Mouse (Mus musculus): ENCODE data around the gene Tkt. TPM values are rescaled to one million over a fixed set of nuclear protein-coding genes. Genes with fewer than 3 reads are reported as not detected.
"Not testable (repeated sequence)": the region's sequence is repeated elsewhere in the genome, so short reads cannot be mapped to it uniquely, and the experiment has no call there.

Tkt gene
- polyA plus RNA-seq, 1 experiment from 2014 or later, result 94.0 TPM

- Histone ChIP-seq H3K27me3 (ENCODE audit: control insufficient read depth, insufficient read depth, low read length) (no peaks in the 10 kb centered on the region), H3K4me2 (replicated peaks; ENCODE audit: low read depth, low read length) (no peak overlapping the region), H3K9me3 (ENCODE audit: control insufficient read depth, low read length) (no peaks in the 10 kb centered on the region), H3K4me3 (ENCODE audit: low read length) (no peak overlapping the region), H3K27ac (ENCODE audit: low read depth, low read length) (no peak overlapping the region), H3K9ac (ENCODE audit: low read depth, low read length) (no peak overlapping the region), H3K4me1 (ENCODE audit: control insufficient read depth, insufficient read depth, low read length) (no peaks in the 10 kb centered on the region), H3K36me3 (ENCODE audit: control insufficient read depth, insufficient read depth, low read length) (peaks cover 33% of the 10 kb centered on the region)
- 95% methylated on average over 12 of the region's 12 CpGs for WGBS
- no peak for ATAC-seq (ENCODE audit: low FRiP score, low TSS enrichment)
Measured at GRCm38 (mm10) chr14:30529454-30529853, 18.7 kb upstream of the Tkt start.

- no peak overlapping the region for H3K4me2 ChIP-seq (replicated peaks; ENCODE audit: low read depth, low read length)
- WGBS, result 57% methylated on average over 8 of the region's 8 CpGs
- ATAC-seq (ENCODE audit: low FRiP score, low TSS enrichment), result no peak
Measured at GRCm38 (mm10) chr14:30530726-30531269, 17.4 kb upstream of the Tkt start.

GRCm38 (mm10) chr14:30531431-30531830, 16.7 kb upstream of the Tkt start:
- Histone ChIP-seq H3K27ac (ENCODE audit: low read depth, low read length) (no peak overlapping the region), H3K9me3 (ENCODE audit: control insufficient read depth, low read length) (no peaks in the 10 kb centered on the region), H3K4me1 (ENCODE audit: control insufficient read depth, insufficient read depth, low read length) (no peaks in the 10 kb centered on the region), H3K4me3 (ENCODE audit: low read length) (no peak overlapping the region), H3K36me3 (ENCODE audit: control insufficient read depth, insufficient read depth, low read length) (peaks cover 15% of the 10 kb centered on the region; the same call in 1 of the 2 replicates), H3K4me2 (replicated peaks; ENCODE audit: low read depth, low read length) (no peak overlapping the region), H3K9ac (ENCODE audit: low read depth, low read length) (no peak overlapping the region), H3K27me3 (ENCODE audit: control insufficient read depth, insufficient read depth, low read length) (no peaks in the 10 kb centered on the region)
- WGBS, result 87% methylated on average over 5 of the region's 5 CpGs
- no peak for ATAC-seq (ENCODE audit: low FRiP score, low TSS enrichment)

More at GRCm38 (mm10) chr14:30530726-30531269, 17.4 kb upstream of the Tkt start:
- no peaks in the 10 kb centered on the region for H3K9me3 ChIP-seq (ENCODE audit: control insufficient read depth, low read length)
- H3K4me3 ChIP-seq (ENCODE audit: low read length), result no peak overlapping the region
- no peak overlapping the region for H3K9ac ChIP-seq (ENCODE audit: low read depth, low read length)
- H3K4me1 ChIP-seq (ENCODE audit: control insufficient read depth, insufficient read depth, low read length), result no peaks in the 10 kb centered on the region
- H3K36me3 ChIP-seq (ENCODE audit: control insufficient read depth, insufficient read depth, low read length), result peaks cover 20% of the 10 kb centered on the region; the same call in 1 of the 2 replicates
- 0 out of 2 replicates have a peak overlapping the region, but pooled peaks have one; percentile 8 for H3K27ac ChIP-seq (ENCODE audit: low read depth, low read length)
- H3K27me3 ChIP-seq (ENCODE audit: control insufficient read depth, insufficient read depth, low read length), result no peaks in the 10 kb centered on the region

DNA sequence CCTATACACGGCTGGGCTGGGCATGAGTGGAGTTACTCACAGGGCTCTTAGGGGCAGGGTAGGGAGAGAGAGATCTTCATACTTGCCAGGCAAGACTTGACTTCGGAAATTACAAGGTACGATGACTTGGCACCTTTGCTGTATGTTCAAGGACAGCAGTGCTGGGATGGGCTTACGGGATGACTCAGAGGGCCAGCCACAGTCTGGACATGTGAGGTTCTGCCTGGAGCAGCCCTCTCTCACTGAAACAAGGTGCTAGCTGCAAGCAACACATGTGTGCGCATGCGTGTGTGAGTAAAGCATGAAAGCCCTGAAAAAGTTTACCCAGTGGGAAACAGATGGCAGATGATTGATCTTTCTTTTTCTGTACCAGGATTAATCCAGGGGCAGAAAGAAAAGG, 16.3 kb upstream of the Tkt start:
- WGBS, result 92% methylated on average over 6 of the region's 6 CpGs
- no peaks in the 10 kb centered on the region for H3K27me3 ChIP-seq (ENCODE audit: control insufficient read depth, insufficient read depth, low read length)
- no peaks in the 10 kb centered on the region for H3K4me1 ChIP-seq (ENCODE audit: control insufficient read depth, insufficient read depth, low read length)
- ATAC-seq (ENCODE audit: low FRiP score, low TSS enrichment), result no peak
- H3K4me3 ChIP-seq (ENCODE audit: low read length), result no peak overlapping the region
- H3K36me3 ChIP-seq (ENCODE audit: control insufficient read depth, insufficient read depth, low read length), result peaks cover 12% of the 10 kb centered on the region; the same call in 1 of the 2 replicates
- H3K9me3 ChIP-seq (ENCODE audit: control insufficient read depth, low read length), result no peaks in the 10 kb centered on the region
- H3K9ac ChIP-seq (ENCODE audit: low read depth, low read length), result no peak overlapping the region
- no peak overlapping the region for H3K27ac ChIP-seq (ENCODE audit: low read depth, low read length)
- H3K4me2 ChIP-seq (replicated peaks; ENCODE audit: low read depth, low read length), result no peak overlapping the region

DNA sequence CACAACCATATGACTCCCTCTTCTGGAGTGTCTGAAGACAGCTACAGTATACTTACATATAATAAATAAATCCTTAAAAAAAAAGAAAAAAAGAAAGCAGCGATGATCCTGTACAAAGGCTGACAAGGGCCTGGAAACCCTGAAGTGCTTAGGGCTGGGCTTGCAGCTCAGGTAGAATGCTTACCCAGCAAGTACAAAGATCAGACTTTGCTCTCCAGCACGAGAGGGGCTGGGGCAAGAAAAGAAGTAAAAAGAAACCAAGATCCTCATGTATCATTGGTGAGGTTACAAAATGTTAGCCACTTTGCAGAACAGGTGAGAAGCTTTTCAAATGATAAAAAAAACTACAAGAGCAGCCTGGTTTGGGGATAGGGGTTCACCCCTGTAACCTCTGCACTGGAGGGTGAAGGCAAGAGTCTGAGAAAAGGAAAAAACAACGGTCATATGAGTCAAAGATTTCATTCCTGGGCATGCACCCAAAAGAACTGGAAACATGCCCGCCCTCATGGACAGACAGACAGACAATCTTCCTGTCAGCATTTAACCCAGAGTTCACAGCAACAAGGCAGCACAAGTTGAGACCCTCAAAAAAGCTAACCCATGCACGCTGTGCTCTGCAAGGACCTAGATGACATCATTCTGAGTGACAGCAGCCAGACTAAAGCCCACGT, 14.2 kb upstream of the Tkt start:
- Histone ChIP-seq H3K27ac (ENCODE audit: low read depth, low read length) (no peak overlapping the region), H3K4me3 (ENCODE audit: low read length) (no peak overlapping the region), H3K4me2 (replicated peaks; ENCODE audit: low read depth, low read length) (no peak overlapping the region), H3K9ac (ENCODE audit: low read depth, low read length) (no peak overlapping the region), H3K36me3 (ENCODE audit: control insufficient read depth, insufficient read depth, low read length) (no peaks in the 10 kb centered on the region), H3K27me3 (ENCODE audit: control insufficient read depth, insufficient read depth, low read length) (no peaks in the 10 kb centered on the region), H3K9me3 (ENCODE audit: control insufficient read depth, low read length) (no peaks in the 10 kb centered on the region), H3K4me1 (ENCODE audit: control insufficient read depth, insufficient read depth, low read length) (no peaks in the 10 kb centered on the region)
- WGBS, result 82% methylated on average over 6 of the region's 6 CpGs
- ATAC-seq (ENCODE audit: low FRiP score, low TSS enrichment), result no peak

GRCm38 (mm10) chr14:30541541-30541940, 6.6 kb upstream of the Tkt start:
- no peaks in the 10 kb centered on the region for H3K9me3 ChIP-seq (ENCODE audit: control insufficient read depth, low read length)
- no peak overlapping the region for H3K27ac ChIP-seq (ENCODE audit: low read depth, low read length)
- WGBS, result 67% methylated on average over 10 of the region's 10 CpGs
- no peak for ATAC-seq (ENCODE audit: low FRiP score, low TSS enrichment)
- no peaks in the 10 kb centered on the region for H3K4me1 ChIP-seq (ENCODE audit: control insufficient read depth, insufficient read depth, low read length)
- H3K9ac ChIP-seq (ENCODE audit: low read depth, low read length), result no peak overlapping the region
- H3K4me2 ChIP-seq (replicated peaks; ENCODE audit: low read depth, low read length), result no peak overlapping the region
- H3K27me3 ChIP-seq (ENCODE audit: control insufficient read depth, insufficient read depth, low read length), result no peaks in the 10 kb centered on the region
- no peaks in the 10 kb centered on the region for H3K36me3 ChIP-seq (ENCODE audit: control insufficient read depth, insufficient read depth, low read length)
- H3K4me3 ChIP-seq (ENCODE audit: low read length), result no peak overlapping the region

- not testable (repeated sequence) for H3K4me1 ChIP-seq (ENCODE audit: control insufficient read depth, insufficient read depth, low read length); H3K36me3 ChIP-seq (ENCODE audit: control insufficient read depth, insufficient read depth, low read length); H3K27me3 ChIP-seq (ENCODE audit: control insufficient read depth, insufficient read depth, low read length); ATAC-seq (ENCODE audit: low FRiP score, low TSS enrichment); H3K4me2 ChIP-seq (replicated peaks; ENCODE audit: low read depth, low read length); H3K9ac ChIP-seq (ENCODE audit: low read depth, low read length); H3K9me3 ChIP-seq (ENCODE audit: control insufficient read depth, low read length); H3K27ac ChIP-seq (ENCODE audit: low read depth, low read length); H3K4me3 ChIP-seq (ENCODE audit: low read length)
- WGBS, result 76% methylated on average over 5 of the region's 5 CpGs
Measured at GRCm38 (mm10) chr14:30543331-30543730, 4.8 kb upstream of the Tkt start.

DNA sequence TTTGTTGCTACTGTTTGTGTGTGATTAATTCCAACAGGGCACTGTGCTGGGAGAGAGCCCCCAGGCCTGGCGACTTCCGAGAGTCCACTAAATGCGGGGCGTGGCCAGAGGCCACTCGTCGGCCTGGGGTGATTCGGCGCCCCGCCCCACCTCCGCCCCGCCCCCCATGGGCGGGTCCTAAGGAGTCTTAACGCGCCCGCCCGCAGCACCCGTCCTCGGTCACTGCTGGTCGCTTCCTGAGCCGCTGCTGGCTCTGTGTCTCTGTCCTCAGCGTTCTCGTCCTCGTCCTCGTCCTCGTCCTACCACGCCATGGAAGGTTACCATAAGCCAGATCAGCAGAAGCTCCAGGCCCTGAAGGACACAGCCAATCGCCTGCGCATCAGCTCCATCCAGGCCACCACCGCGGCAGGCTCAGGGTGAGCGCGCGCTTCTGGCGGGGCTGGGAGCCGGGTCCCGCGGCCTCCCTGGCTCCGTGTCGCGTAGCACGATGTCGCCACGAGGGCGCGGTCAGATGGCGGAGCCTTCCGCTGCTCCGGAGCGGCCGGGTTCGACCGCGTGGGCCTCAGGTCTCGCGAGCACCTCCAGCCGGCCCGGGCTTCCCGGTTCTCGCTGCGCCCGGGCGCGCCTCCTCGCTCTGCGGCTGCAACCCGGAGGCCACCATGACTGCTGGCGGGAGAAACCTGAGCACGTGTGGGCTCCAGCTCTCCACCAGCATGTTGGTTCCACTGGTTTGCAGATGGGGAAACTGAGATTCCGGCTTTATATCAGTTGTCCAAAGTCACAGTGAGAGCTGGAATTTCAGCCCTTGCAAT, 1.0 kb downstream of the Tkt start:
- no peaks in the 10 kb centered on the region for H3K27me3 ChIP-seq (ENCODE audit: control insufficient read depth, insufficient read depth, low read length)
- no peaks in the 10 kb centered on the region for H3K9me3 ChIP-seq (ENCODE audit: control insufficient read depth, low read length)
- peak overlapping the region; percentile 89 for H3K9ac ChIP-seq (ENCODE audit: low read depth, low read length)
- H3K4me1 ChIP-seq (ENCODE audit: control insufficient read depth, insufficient read depth, low read length), result peaks cover 25% of the 10 kb centered on the region
- under 1% methylated on average over 69 of the region's 69 CpGs for WGBS
- peak overlapping the region; percentile 81 for H3K4me2 ChIP-seq (replicated peaks; ENCODE audit: low read depth, low read length)
- peak overlapping the region; percentile 76 for H3K4me3 ChIP-seq (ENCODE audit: low read length)
- peak; percentile 96 for ATAC-seq (ENCODE audit: low FRiP score, low TSS enrichment)
- H3K36me3 ChIP-seq (ENCODE audit: control insufficient read depth, insufficient read depth, low read length), result peaks cover 6% of the 10 kb centered on the region; the same call in 1 of the 2 replicates
- H3K27ac ChIP-seq (ENCODE audit: low read depth, low read length), result peak overlapping the region; percentile 91

- Histone ChIP-seq H3K9ac (ENCODE audit: low read depth, low read length) (peak overlapping the region; percentile 89), H3K27me3 (ENCODE audit: control insufficient read depth, insufficient read depth, low read length) (no peaks in the 10 kb centered on the region), H3K4me3 (ENCODE audit: low read length) (peak overlapping the region; percentile 76), H3K36me3 (ENCODE audit: control insufficient read depth, insufficient read depth, low read length) (peaks cover 7% of the 10 kb centered on the region; the same call in 1 of the 2 replicates), H3K9me3 (ENCODE audit: control insufficient read depth, low read length) (no peaks in the 10 kb centered on the region), H3K27ac (ENCODE audit: low read depth, low read length) (no peak overlapping the region), H3K4me1 (ENCODE audit: control insufficient read depth, insufficient read depth, low read length) (peaks cover 25% of the 10 kb centered on the region), H3K4me2 (replicated peaks; ENCODE audit: low read depth, low read length) (peak overlapping the region; percentile 81)
- peak; percentile 13; the same call in 1 of the 2 replicates for ATAC-seq (ENCODE audit: low FRiP score, low TSS enrichment)
- WGBS, result 0% methylated on average over 10 of the region's 10 CpGs
Measured at GRCm38 (mm10) chr14:30549777-30550149, 1.6 kb downstream of the Tkt start.
